Comparison of ENCODE assay signal across 8 mouse cellular contexts in genomic region chr12:99671162-99671865, GRCm38 (mm10).
DNase-seq lines count a peak whose midpoint lies in the region; ATAC-seq and TF ChIP-seq lines count a peak whose summit lies in the region.

No protein-coding gene starts in this region.

- H3K4me1 ChIP-seq in kidney, postnatal 0 days (replicated peaks; ENCODE audit: insufficient read depth, low read length) = no peaks in the 10 kb centered on the region

- no peak for TF ChIP-seq CTCF in kidney, postnatal 0 days (IDR thresholded peaks at IDR 0.05; ENCODE audit: low read depth)

- no peaks in the 10 kb centered on the region for H3K9me3 ChIP-seq in kidney, postnatal 0 days (replicated peaks; ENCODE audit: low read length)

- H3K4me3 ChIP-seq in kidney, postnatal 0 days (replicated peaks; ENCODE audit: low read depth, low read length) = no peak overlapping the region

- no peak overlapping the region for H3K9ac ChIP-seq in kidney, postnatal 0 days (ENCODE audit: low read depth, low read length)

- no peak overlapping the region for H3K27ac ChIP-seq in kidney, postnatal 0 days

- ATAC-seq in frontal cortex, adult (ENCODE audit: low TSS enrichment) = peak; percentile 39
- ATAC-seq in kidney, postnatal 0 days (replicated peaks; ENCODE audit: low FRiP score, low read depth) = no peak
- no peak for ATAC-seq in cerebellum, adult (ENCODE audit: insufficient number of reproducible peaks, low FRiP score, low TSS enrichment)
- no peak for ATAC-seq in erythroid progenitor cell, adult 5-6 weeks (replicated peaks; ENCODE audit: low FRiP score, poor library complexity, severe bottlenecking)

- 66% methylated on average over 12 of the region's 12 CpGs for WGBS in kidney, postnatal 0 days

- no peaks in the 10 kb centered on the region for H3K27me3 ChIP-seq in kidney, postnatal 0 days (ENCODE audit: insufficient read depth, low read length)

- H3K36me3 ChIP-seq in kidney, postnatal 0 days (ENCODE audit: insufficient read depth, low read length) = no peaks in the 10 kb centered on the region

- H3K4me2 ChIP-seq in kidney, postnatal 0 days (ENCODE audit: low read length) = no peak overlapping the region

- intact Hi-C loops in left cerebral cortex, postnatal 25 days (cut with DNase I) = loop anchor here (5.0 kb wide), 1 partner anchor 46 kb away; no protein-coding TSS in a partner anchor

- DNase-seq in frontal cortex, postnatal 25 days (ENCODE audit: low spot score in 2 of 2) = no peak
- DNase-seq in left cerebral cortex, postnatal 25 days (ENCODE audit: low spot score in 2 of 2) = peak; percentile 5 to 24
- no peak for DNase-seq in left cerebral cortex, adult 18-20 months (ENCODE audit: low spot score in 2 of 2)
- DNase-seq in kidney, postnatal 0 days (ENCODE audit: low spot score) = peak; percentile 5
- peak; percentile 12 for DNase-seq in ovary, postnatal 14 days (ENCODE audit: low spot score)

Comparison
In these comparisons a context has a peak if more than half of its experiments do, and no peak if none do; other contexts are left out.
1. DNase-seq: peak in left cerebral cortex, postnatal 25 days (2 of 2), kidney, postnatal 0 days (single experiment) and ovary, postnatal 14 days (single experiment); none in frontal cortex, postnatal 25 days (0 of 2) and left cerebral cortex, adult 18-20 months (0 of 2).